Mouse (Mus musculus): ENCODE measurements around the gene Tssk2.

GRCm38 (mm10) chr16:17911052-17911595 is 12.7 kb downstream of the Tssk2 start, which contains the start of gene Ess2:
- TF ChIP-seq EP300 (IDR thresholded peaks at IDR 0.05; ENCODE audit: low read depth) (0 out of 2 replicates have a peak, but pooled peaks have one; percentile 9), CTCF (IDR thresholded peaks at IDR 0.05; ENCODE audit: low read depth) (peak; percentile 80)

Measured in liver, embryonic 14.5 days (tissue).